Mouse (Mus musculus) ES-Bruce4 (cell line): ENCODE data around the gene Srsf6.

Experiments
- CTCF ChIP-seq: IDR thresholded peaks from one replicate; pipeline ENCODE4 v1.8.1; 2011; ENCODE audit warnings: low read depth, low read length
- EP300 ChIP-seq: IDR thresholded peaks from 2 replicates; pipeline ENCODE4 v1.6.1; 2011; ENCODE audit warnings: low read depth, low read length; ENCODE audit not compliant: insufficient read depth

- TF ChIP-seq EP300 (no peak), CTCF (no peak)
These were observed 16.8 kb upstream of the Srsf6 start for GRCm38 (mm10) chr2:162914519-162914918.
